Mouse (Mus musculus): ENCODE data around the gene Per2. TPM values are rescaled to one million over a fixed set of nuclear protein-coding genes. Genes with fewer than 3 reads are reported as not detected.
A peak's percentile ranks its signal among the peaks of the same experiment; 100 is the strongest.
"Not testable (repeated sequence)": the region's sequence is repeated elsewhere in the genome, so short reads cannot be mapped to it uniquely, and the experiment has no call there.

Per2 gene
- 1 to 10 TPM; 4.9 to 6.8 TPM for total RNA-seq (2021)
- long read RNA-seq, experiment 1, full-length matches to known transcripts: 1 of 6 reads
- long read RNA-seq, experiment 1, partial matches to known transcripts: 4 of 6 reads
- long read RNA-seq, experiment 1, other reads (novel, unspliced or antisense): 1 of 6 reads
- long read RNA-seq, experiment 2, full-length matches to known transcripts: 3 of 6 reads
- long read RNA-seq, experiment 2, partial matches to known transcripts: 2 of 6 reads
- long read RNA-seq, experiment 2, other reads (novel, unspliced or antisense): 1 of 6 reads

DNA sequence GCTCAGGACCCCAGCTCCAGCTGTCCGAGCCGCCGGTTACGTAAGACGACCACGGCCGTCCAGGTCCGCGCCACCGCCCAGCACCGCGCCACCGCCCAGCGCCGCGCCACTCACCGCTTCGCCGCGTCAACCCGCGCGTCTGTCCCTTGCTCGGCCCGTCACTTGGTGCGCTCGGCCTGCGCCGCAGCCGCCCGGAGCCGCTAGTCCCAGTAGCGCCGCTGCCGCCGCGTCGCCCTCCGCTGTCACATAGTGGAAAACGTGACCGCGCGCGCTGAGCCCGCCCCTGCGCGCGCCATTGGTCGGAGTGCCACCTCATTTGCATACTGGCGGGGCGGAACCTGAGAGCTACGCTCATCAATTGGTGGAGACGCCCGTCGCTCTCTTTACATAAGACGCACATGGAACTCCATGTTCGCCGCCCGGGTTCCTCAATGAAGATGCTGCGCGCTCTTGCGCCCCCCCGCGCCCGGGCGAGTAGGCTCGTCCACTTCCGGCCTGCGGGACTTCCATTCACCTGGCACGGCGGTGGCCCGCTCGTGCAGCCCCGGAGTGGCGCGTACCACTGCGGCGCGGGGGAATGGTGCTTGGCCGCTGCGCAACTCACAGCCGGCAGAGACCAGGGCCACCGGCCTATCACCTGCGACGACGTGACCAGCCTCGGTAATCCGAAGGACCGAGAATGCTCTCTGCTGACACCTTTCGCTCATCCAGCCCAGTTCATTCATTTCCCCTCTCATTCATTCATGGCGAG is at the start of gene Per2:
Gene Per2 (minus strand): TSS at position 266 of the 751 bp plus-strand sequence.
- DNase-seq: peak; percentile 97

DNA sequence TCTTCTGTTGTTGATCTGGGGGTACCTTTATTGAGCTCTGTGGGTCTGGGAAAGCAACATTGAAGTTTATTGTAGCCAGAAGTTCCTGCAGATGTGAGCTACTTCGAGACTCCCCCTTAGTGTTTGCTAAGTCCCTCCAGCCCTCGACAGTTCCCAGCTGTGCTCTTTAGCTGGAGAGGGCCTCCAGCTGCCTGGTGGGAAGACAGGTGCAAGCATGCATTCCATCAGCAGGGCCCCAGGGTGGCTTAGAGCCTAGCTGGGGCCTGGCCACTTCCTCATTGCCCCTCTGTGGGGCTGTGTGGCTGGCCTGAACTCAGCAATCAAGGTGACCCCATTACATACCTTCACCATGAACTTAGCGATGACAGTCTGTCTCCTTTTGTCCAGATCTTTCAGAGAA is 45.5 kb upstream of the Per2 start:
- no peak for DNase-seq

DNA sequence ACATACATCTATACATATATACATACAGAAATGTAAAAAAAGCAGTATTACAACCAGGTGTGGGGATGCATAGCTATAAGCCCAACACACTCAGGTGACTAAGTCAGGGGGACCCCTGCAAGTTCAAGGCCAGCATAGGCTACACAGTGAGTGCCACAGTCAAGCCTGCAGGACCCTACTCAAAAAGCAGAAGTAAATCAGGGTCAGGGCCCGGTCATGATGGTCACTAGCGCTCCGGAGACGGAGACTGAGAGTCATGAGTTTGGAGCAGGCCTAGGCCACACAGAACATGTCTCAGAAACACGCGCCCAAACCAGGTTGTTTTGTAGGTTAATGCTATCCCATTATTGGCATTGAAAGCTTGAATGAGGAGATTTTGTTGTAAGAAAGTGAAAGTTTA is 39.5 kb upstream of the Per2 start:
- DNase-seq: no peak

DNA sequence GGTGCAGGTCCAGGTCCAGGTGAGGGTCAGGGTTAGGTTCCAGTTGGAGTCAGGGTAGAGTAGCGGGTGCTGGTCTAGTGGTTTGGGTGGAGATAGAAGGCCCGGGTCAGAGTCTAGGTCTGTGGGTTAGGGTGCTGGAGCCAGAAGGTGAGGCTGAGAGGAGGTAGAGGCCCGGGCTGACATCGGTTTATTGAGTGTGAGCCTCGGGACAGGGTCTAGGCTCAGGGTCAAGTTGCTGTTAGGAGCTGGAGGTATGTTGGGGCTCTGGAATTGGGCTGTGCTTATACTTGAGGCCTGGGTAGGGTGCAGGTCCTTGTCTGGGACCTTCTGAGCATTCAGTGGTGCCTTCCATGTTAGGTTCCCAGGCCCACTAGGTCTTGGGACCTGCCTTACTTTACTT is 36.2 kb upstream of the Per2 start:
- DNase-seq: no peak

DNA sequence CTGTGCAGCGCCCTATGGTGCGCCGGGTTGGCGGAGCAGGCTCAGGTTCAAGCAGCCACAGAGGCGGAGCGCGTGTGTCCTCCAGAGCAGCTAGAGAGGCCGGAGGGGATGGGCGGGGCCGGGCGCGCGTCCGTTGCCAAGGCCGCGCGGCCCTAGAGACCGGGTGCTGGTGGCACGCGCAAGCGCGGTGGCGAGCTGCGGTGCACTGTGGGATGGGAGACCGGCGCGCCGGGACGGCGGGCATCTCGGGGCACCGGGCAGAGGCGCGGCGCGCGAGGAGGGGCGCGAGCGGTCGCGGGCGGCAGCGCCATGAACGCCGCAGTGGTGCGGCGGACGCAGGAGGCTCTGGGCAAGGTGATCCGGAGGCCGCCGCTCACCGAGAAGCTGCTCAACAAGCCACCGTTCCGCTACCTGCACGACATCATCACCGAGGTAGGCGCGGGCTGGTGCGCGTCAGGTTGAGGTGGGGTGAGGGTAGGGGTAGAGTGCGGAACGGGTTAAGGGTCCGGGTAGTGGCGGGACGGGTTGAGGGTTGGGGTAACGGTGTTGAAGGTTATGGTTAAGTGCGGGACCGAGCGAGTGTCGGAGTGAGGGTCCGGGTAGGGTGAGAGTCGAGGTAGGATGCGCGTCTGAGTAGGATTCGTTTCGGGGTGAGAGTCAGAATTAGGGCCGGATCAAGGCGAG is 35.5 kb upstream of the Per2 start, which contains the start of gene Traf3ip1:
Gene Traf3ip1 (plus strand): TSS at position 191 of the 684 bp plus-strand sequence.
- peak; percentile 93 for DNase-seq

DNA sequence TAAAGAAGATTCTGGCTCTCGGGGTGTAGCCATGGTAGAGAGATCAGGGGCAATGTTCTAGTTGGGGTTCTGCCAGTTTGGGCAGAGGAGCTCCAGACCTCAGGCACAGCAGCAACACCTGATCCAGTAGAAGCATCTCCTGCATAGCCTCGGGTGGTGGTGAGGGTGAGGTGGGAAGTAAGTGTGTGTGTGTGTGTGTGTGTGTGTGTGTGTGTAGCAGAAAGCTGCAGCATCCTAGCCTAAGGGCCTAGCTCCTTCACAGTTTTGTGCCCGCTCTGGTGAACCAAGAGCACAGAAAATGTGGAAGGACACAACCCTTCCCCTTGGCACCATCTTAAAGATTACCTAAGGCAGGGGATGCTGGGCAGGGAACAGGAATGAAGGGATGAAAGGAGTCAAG is 34.8 kb upstream of the Per2 start:
- no peak for DNase-seq

DNA sequence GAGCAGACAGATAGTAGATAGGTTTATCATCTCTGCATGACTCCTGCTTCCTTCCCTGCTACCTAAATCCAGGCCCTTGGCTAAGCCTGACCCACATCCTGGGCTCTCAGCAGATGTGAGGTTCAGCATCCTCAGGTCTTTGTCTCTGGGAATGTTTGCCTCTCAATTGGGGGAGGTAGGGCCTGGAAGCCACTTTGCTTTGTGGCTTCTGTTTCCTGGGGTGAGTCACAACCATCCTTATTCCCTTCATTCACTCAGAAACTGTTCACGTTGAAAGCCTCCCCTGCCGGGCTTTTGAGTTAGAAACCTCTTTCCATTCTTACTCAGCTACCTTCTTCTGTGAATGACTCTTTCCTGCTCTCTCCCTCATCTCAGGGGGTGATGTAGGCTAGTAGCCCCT is 33.6 kb upstream of the Per2 start:
- no peak for DNase-seq

DNA sequence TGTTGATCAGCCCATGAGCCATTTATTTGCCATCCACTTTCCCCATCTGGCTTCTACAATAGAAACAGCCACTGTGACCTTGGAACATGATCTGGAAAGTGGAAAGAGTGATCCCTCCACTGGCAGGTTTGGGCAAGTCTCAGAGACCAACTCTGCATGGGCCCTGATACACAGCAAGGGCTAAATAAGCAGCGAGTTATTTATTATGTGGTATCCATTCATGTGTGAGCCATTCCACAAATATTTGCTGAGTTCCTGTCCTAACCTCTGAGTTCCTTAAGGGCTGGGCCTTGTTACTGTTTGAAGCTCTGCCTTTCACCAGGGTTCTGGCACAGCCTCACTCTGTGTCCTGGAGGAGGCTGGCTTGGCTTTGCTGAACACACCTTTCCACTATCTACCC is 31.2 kb upstream of the Per2 start:
- DNase-seq: no peak

DNA sequence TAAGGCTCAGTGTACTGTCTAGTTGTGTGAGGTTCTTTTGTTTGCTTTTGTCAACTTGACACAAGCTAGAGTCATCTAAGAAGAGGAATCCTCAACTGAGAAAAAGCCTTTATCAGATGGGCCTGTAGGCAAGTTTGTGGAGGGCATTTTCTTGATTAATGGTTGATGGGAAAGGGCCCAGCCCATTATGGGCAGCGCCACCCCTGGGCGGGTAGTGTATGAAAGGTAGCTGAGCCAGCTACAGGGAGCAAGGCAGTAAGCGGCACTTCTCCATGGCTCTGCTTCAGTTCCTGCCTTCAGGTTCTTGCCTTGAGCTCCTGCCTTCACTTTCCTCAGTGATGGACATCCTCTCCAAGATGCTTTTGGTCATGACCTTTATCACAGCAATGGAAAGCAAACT is 27.0 kb upstream of the Per2 start:
- no peak for DNase-seq

DNA sequence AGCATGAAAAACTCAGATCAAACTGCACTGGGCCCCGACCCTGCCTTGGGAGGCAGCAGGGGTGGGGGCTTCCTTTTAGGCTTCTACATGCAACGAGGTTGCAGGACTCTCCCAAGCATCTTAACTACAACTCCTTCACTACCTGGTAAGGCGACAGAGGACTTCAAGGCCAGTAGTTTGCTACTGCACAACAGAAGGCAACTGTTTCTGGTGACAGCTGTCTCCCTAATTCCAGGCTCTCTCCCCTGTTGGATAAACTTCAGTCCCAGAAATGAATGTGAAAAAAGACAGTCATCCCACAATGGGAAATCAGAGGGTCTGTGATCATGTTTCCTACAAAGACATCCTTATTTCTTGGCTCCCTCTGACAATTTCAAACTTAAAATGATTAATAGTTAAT is 26.3 kb upstream of the Per2 start:
- DNase-seq: no peak

DNA sequence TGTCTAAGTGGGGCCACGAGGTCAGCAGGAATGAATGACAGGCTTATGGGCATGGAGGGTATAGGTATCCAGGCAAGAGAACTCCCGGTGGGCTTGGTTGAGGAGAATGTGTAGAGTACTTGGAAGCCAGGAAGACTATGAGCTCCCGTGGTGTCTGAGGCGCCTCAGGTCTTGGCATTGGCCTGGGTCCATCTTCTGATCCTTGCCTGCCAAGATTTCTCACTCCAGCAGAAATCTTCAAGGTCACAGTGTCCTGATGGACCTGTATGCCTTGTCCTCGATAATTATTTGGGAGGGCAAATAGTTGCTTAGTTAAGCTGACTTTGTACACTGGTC is 24.9 kb upstream of the Per2 start:
- DNase-seq: no peak

DNA sequence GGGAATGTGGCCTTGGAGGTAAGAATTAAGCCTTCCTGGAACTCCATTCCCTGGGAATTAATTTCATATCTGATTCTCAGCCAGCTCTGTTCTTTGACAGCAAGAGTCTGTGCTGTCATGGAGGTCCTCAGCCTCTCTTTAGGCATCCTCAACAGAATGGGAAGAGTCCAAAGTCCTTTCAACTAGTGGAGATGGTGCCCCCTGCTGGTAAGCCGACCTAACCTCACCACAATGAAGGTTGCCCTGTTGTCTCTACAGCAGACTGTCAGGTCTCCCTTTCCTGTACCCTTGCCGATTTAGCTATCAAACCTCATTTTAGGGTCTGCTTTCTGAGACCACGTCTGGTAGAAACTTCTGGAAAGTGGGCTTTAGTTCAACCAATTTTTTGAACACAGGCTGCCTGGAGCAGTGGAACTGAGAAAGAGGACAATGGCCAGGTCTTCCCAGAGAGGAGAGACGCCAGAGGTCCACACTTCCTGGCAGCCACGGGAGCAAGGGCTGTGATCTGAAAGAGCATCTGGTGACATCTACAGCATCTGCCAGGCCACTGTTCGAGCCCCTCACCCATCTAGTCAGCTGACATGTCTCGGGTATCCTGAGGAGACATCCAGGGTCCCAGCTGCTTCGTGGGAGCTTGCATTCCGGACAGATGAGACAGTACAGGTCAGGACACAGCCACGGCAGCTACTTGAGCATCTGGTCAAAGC is 24.3 kb upstream of the Per2 start:
- DNase-seq: peak; percentile 93

DNA sequence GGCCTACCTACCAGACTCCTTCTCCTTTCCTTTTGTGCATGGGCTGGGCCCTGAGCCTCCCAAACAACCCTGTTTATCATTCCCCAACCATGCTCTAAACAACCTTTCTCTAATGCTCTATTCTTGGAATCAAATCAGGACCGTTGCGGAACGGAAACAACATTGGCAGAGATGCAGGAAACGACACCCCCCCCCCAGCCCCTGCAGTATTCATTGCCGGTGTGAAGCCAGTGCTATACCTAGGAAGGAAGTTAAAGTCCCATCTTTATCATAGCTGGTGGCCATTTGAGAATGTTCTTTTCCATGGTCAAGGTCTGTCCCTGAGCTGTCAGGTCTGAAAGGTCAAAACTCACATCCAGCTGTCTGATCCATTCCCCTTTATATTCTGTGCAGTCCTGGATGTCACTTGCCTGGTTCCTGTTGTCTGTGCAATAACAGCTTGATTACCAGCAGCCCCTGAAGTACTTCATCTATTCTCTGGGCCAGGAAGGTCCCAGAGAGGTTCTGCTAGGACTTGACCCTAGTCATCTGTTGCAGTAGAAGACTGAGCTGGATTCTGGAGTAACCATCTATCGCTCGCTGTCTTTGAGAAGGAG is 23.6 kb upstream of the Per2 start:
- DNase-seq: no peak

DNA sequence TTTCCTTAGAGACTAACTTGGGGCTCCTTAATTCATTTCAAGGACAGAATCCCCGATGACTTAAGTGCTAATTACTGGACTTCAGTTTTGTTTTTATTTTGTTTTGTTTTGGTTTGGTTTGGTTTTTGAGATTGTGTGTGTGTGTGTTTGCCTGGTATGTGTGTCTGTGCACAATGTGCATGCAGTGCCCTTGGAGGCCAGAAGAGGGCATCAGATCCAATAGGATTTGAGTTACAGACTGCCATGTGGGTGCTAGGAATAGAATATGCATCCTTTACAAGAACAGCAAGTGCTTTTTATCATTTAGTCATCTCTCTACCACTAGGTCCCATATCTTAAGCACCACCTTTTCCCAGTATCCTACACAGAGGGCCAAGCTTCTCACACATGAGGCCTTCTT is 19.8 kb upstream of the Per2 start:
- no peak for DNase-seq

DNA sequence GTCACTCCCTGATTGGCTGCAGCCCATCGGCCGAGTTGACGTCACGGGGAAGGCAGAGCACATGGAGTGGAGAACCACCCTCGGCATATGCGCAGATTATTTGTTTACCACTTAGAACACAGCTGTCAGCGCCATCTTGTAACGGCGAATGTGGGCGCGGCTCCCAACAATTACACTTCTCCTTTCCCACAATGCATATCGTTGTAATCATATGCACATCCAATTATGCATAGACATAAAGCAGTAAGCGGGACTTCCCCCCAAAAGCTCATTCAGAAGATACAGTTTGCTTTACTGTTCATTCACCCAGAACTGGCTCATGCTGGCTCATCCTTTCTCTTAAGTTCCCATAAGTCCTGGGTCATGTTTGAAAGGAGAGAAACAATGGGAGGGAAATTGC is 19.0 kb upstream of the Per2 start:
- DNase-seq: not testable (repeated sequence)

DNA sequence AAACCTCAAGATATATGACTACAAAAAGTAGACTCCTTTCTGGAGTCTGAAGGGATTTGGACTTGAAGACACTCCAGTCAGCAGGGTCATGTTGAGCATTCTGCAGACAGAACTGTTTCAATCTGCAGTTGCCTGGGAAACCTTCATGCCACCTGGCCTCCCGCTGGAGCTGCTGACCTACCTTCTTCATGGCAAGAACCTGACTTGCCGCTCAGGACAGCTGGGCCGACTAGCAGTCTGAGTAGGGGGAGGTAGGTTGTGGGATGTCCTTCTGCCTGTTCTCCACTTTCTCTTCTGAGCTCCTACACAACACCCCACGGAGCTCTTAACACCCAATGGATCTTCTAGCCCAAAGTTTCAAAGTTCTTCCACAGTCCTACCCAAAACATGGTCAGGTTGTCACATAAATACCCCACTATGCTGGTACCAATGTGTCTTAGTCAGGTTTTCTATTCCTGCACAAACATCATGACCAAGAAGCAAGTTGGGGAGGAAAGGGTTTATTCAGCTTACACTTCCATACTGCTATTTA is 10.8 kb upstream of the Per2 start:
- no peak for DNase-seq

DNA sequence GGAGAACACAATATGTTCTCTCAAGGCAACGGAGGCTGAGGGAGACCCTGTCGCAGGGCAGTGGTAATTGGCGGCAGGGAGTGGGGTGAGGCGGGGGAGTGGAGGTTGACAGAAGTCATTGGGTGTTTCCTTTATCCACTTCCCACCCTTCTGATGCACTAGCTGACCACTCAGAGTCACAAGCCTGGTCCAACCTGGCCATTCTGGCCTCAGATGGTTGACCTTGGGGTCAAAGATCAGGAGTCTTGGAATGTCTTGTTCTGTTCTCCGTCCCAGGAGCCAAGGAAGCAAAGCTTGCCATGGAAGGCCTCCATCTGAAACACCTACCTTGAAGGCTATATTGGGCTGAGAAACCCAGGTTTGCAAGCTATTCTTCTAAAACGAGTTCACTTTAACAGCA is 7.1 kb upstream of the Per2 start:
- DNase-seq: no peak

DNA sequence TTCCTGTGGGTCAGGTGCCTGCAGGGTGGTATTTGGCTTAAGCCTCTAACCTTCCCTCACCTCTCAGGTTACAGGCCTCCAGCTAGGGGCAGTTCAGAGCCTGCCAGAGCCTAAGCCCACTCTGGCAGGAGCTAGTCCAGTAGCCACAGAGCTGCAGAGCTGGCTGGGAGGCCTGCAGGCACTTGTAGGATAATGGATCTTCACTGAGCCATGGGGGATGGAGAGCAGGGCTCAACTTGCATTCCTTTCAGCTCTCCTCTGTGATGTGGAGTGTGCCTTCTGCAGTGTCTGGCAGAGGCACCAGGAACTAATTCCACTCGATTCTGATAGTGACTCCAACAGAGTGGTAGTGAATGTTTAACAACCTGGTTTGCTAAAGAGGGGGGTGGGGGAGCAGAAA is 6.1 kb upstream of the Per2 start:
- DNase-seq: no peak

DNA sequence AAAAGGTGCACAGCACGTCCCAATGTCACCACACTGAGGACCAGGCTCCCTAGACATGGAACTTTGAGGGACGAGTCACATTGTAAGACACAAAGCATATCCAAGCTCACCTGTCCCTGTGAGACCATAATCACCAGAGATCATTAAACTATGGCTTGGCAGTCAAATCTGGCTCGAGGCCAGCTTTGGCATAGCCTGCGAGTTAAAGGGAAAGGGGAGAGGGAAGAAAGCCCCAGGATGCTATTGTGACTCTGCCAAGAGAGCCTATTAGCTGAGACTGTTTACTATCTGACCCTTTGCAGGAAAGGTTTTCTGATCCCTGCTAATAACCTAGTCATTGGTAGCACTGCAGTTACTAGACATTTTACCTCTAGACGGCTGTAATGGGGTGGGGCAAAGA is 5.3 kb upstream of the Per2 start:
- no peak for DNase-seq

DNA sequence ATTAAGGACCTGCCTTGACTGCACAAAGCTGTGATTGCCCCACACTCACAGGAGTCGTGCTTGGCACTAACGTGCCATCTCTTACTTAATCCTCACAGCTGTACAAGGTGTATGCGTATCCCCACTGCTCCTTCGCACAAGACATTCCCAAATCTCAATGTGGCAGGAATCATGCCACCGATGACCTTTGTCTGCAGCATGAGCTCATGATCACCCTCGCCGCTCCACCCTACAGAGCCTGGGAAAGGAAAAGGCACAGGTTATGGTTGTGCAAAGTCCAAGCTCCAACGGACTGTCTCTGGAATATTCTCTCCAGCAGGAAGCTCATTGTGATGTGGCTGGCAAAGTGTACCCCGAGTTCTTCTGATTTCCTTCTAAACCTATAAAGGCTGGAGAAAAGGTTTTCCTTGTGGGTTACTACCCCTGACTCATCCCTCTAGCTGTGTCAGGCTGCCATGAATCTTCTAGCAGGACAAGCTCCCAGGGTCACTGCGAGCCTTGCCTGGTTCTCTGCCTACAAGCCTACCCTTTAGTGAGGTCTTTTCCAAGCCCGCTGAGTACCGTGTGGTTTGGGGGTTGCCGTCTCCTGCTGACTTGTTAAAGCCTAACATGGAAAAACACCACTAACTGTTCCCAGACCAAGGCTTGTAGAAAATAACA is 4.3 kb upstream of the Per2 start:
- DNase-seq: no peak

DNA sequence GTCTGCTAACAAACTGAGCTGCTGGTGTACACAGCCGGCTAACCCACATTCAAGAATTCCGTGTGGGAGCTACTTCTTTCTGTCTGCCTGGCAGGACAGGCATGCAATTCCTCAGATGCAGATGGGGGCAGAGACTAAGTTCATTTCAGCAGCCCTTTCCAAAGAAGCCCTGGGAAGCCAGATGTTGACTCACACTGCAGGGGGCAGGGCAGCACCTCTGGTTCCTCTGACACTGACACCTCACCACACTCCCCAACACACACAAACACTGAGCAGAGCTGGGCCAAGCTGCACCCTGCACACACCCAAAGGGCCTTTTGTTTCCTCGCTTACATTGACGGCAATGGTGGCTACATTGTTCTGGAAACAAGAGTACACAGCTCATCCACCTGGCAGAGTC is 1.4 kb upstream of the Per2 start:
- DNase-seq: no peak

DNA sequence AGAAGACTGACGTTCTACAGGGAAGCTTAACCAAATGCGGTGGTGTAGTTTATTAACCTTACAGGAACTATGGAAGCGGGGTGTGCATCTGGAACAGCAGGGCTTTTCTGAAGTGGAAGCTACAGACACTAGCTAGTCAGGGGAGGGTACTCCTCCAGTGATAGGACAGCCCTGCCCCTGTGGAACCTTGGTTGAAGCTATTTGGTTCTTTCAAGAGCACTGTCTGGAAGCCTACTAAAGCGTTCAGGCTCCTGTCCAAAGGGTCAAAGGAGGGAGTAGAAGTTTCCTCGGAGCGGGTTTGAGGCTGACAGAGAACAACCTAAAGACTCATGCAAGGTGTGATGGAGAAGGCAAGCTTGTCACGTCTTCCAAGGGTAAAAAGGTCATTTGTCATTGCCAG is 945 bp upstream of the Per2 start:
- DNase-seq: no peak

Data from gastrocnemius, postnatal 10 days (tissue).